Mouse (Mus musculus) neural tube, embryonic 13.5 days (tissue): ENCODE measurements around the gene Htr7. TPM values are rescaled to one million over a fixed set of nuclear protein-coding genes. Genes with fewer than 3 reads are reported as not detected.

Experiments
- ATAC-seq: fragments of 200-750 bp; cut with Nextera tagmentation; 2 replicates; pipeline ENCODE4 v1.8.0; 2017; ENCODE audit warnings: low read depth, mild to moderate bottlenecking, moderate TSS enrichment, moderate library complexity
- H3K27ac ChIP-seq: fragments of 300-500 bp; sonication (generic); replicated peaks from 2 replicates; pipeline ENCODE4 v1.5.1; 2015; ENCODE audit warnings: moderate library complexity, mild to moderate bottlenecking, inconsistent platforms
- H3K27me3 ChIP-seq: fragments of 300-500 bp; sonication (generic); 2 replicates; pipeline ENCODE4 v1.6.1; 2015; ENCODE audit warnings: mild to moderate bottlenecking, inconsistent platforms
- H3K36me3 ChIP-seq: fragments of 300-500 bp; sonication (generic); 2 replicates; pipeline ENCODE4 v1.6.1; 2015; ENCODE audit warnings: mild to moderate bottlenecking, inconsistent platforms
- H3K4me1 ChIP-seq: fragments of 300-500 bp; sonication (generic); replicated peaks from 2 replicates; pipeline ENCODE4 v1.6.1; 2015; ENCODE audit warnings: inconsistent platforms
- H3K4me2 ChIP-seq: fragments of 300-500 bp; sonication (generic); 2 replicates; pipeline ENCODE4 v1.6.1; 2015; ENCODE audit warnings: inconsistent platforms, mild to moderate bottlenecking, moderate library complexity
- H3K4me3 ChIP-seq: fragments of 300-500 bp; sonication (generic); 2 replicates; pipeline ENCODE4 v1.5.1; 2015; ENCODE audit warnings: mild to moderate bottlenecking, inconsistent platforms
- H3K9ac ChIP-seq: fragments of 300-500 bp; sonication (generic); 2 replicates; pipeline ENCODE4 v1.6.1; 2015; ENCODE audit warnings: moderate library complexity, mild to moderate bottlenecking, inconsistent platforms
- H3K9me3 ChIP-seq: fragments of 300-500 bp; sonication (generic); 2 replicates; pipeline ENCODE4 v1.6.1; 2016; ENCODE audit warnings: inconsistent platforms
- WGBS: fragments of 180-500 bp; shearing (Covaris S2); methylation state at CpG from one replicate; pipeline ENCODE4 v1.1.7; 2015; 5-methylcytosine and 5-hydroxymethylcytosine counted together
- polyA plus RNA-seq: library from polyadenylated mRNA; unstranded; fragments of >200 nt; fragmentation: Nextera tagmentation; extraction: Ambion mirVana; gene quantifications from 2 replicates; pipeline ENCODE4 v1.2.1, GENCODE M21; 2015

The Htr7 gene
- 17.2 and 18.9 TPM in 2 replicates for polyA plus RNA-seq

- ATAC-seq = peak; percentile 96
- H3K27me3 ChIP-seq = peaks cover 27% of the 10 kb centered on the region
- H3K9ac ChIP-seq = peak within 1 kb of the TSS; percentile 78
- peak within 1 kb of the TSS; percentile 65 for H3K4me2 ChIP-seq
- WGBS = under 1% methylated on average over 61 of the region's 86 CpGs
- H3K27ac ChIP-seq = peak within 1 kb of the TSS; percentile 75
- no peaks in the 10 kb centered on the region for H3K9me3 ChIP-seq
- no peaks in the 10 kb centered on the region for H3K36me3 ChIP-seq
- peak within 1 kb of the TSS; percentile 65 for H3K4me3 ChIP-seq
- H3K4me1 ChIP-seq = peaks cover 14% of the 10 kb centered on the region
Measured at GRCm38 (mm10) chr19:36057231-36057811, at the start of gene Htr7. Gene Htr7, minus strand, starts transcription at chr19:36057507.

GRCm38 (mm10) chr19:36103909-36104308, 46.6 kb upstream of the Htr7 start:
- Histone ChIP-seq H3K27me3 (no peaks in the 10 kb centered on the region), H3K27ac (no peak overlapping the region), H3K4me2 (no peak overlapping the region), H3K4me1 (no peaks in the 10 kb centered on the region), H3K9ac (no peak overlapping the region), H3K9me3 (no peaks in the 10 kb centered on the region), H3K4me3 (no peak overlapping the region), H3K36me3 (peaks cover 48% of the 10 kb centered on the region)
- WGBS = 92% methylated on average over 5 of the region's 5 CpGs
- no peak for ATAC-seq

- H3K9ac ChIP-seq = no peak overlapping the region
- H3K27me3 ChIP-seq = no peaks in the 10 kb centered on the region
- H3K4me2 ChIP-seq = no peak overlapping the region
- H3K4me1 ChIP-seq = no peaks in the 10 kb centered on the region
- no peak overlapping the region for H3K4me3 ChIP-seq
- peaks cover 89% of the 10 kb centered on the region for H3K36me3 ChIP-seq
- H3K9me3 ChIP-seq = no peaks in the 10 kb centered on the region
- no peak overlapping the region for H3K27ac ChIP-seq
- WGBS = 81% methylated on average over 7 of the region's 7 CpGs
- no peak for ATAC-seq
Measured at GRCm38 (mm10) chr19:36098916-36099315, 41.6 kb upstream of the Htr7 start.

- Histone ChIP-seq H3K36me3 (peaks cover 89% of the 10 kb centered on the region), H3K4me2 (no peak overlapping the region), H3K9me3 (no peaks in the 10 kb centered on the region), H3K4me3 (no peak overlapping the region), H3K27ac (no peak overlapping the region), H3K4me1 (no peaks in the 10 kb centered on the region), H3K9ac (no peak overlapping the region), H3K27me3 (no peaks in the 10 kb centered on the region)
- ATAC-seq = no peak
- 85% methylated on average over 1 of the region's 1 CpGs for WGBS
Measured at GRCm38 (mm10) chr19:36098265-36098664, 41.0 kb upstream of the Htr7 start.

GRCm38 (mm10) chr19:36097194-36097593, 39.9 kb upstream of the Htr7 start:
- ATAC-seq = no peak
- 87% methylated on average over 3 of the region's 3 CpGs for WGBS

GRCm38 (mm10) chr19:36090781-36091180, 33.5 kb upstream of the Htr7 start:
- H3K4me3 ChIP-seq = no peak overlapping the region
- H3K27me3 ChIP-seq = no peaks in the 10 kb centered on the region
- H3K9me3 ChIP-seq = no peaks in the 10 kb centered on the region
- peaks cover 69% of the 10 kb centered on the region for H3K36me3 ChIP-seq
- ATAC-seq = no peak
- H3K9ac ChIP-seq = no peak overlapping the region
- no peak overlapping the region for H3K27ac ChIP-seq
- WGBS = 54% methylated on average over 5 of the region's 5 CpGs
- no peak overlapping the region for H3K4me2 ChIP-seq
- H3K4me1 ChIP-seq = no peaks in the 10 kb centered on the region

More at GRCm38 (mm10) chr19:36097194-36097593, 39.9 kb upstream of the Htr7 start:
- H3K27me3 ChIP-seq = no peaks in the 10 kb centered on the region
- no peak overlapping the region for H3K9ac ChIP-seq
- no peaks in the 10 kb centered on the region for H3K4me1 ChIP-seq
- no peak overlapping the region for H3K4me2 ChIP-seq
- H3K36me3 ChIP-seq = peaks cover 88% of the 10 kb centered on the region
- no peak overlapping the region for H3K4me3 ChIP-seq
- no peaks in the 10 kb centered on the region for H3K9me3 ChIP-seq
- H3K27ac ChIP-seq = no peak overlapping the region

GRCm38 (mm10) chr19:36083262-36084225, 26.2 kb upstream of the Htr7 start, which contains the start of gene Rpp30:
Gene Rpp30, plus strand, starts transcription at chr19:36083716.
- peaks cover 7% of the 10 kb centered on the region for H3K36me3 ChIP-seq
- peak; percentile 97 for ATAC-seq
- H3K4me1 ChIP-seq = peaks cover 13% of the 10 kb centered on the region
- H3K4me3 ChIP-seq = peak within 1 kb of the TSS; percentile 86
- 2% methylated on average over 34 of the region's 34 CpGs for WGBS
- peaks cover 5% of the 10 kb centered on the region; the same call in 1 of the 2 replicates for H3K27me3 ChIP-seq
- peak within 1 kb of the TSS; percentile 85 for H3K9ac ChIP-seq
- peak within 1 kb of the TSS; percentile 76 for H3K27ac ChIP-seq
- H3K4me2 ChIP-seq = peak within 1 kb of the TSS; percentile 94
- no peaks in the 10 kb centered on the region for H3K9me3 ChIP-seq

GRCm38 (mm10) chr19:36082606-36083261, 25.4 kb upstream of the Htr7 start:
- H3K36me3 ChIP-seq = no peaks in the 10 kb centered on the region
- peak overlapping the region; percentile 85 for H3K9ac ChIP-seq
- peak; percentile 87 for ATAC-seq
- H3K4me1 ChIP-seq = peaks cover 13% of the 10 kb centered on the region
- H3K4me3 ChIP-seq = peak overlapping the region; percentile 86
- H3K27ac ChIP-seq = no peak overlapping the region
- H3K9me3 ChIP-seq = no peaks in the 10 kb centered on the region
- WGBS = 45% methylated on average over 7 of the region's 7 CpGs
- H3K4me2 ChIP-seq = peak overlapping the region; percentile 94
- H3K27me3 ChIP-seq = peaks cover 5% of the 10 kb centered on the region; the same call in 1 of the 2 replicates

GRCm38 (mm10) chr19:36062801-36063529, 5.7 kb upstream of the Htr7 start:
- H3K4me2 ChIP-seq = no peak overlapping the region
- peaks cover 9% of the 10 kb centered on the region; the same call in 1 of the 2 replicates for H3K27me3 ChIP-seq
- H3K4me1 ChIP-seq = no peaks in the 10 kb centered on the region
- WGBS = 73% methylated on average over 2 of the region's 2 CpGs
- H3K9ac ChIP-seq = no peak overlapping the region
- no peak overlapping the region for H3K27ac ChIP-seq
- no peaks in the 10 kb centered on the region for H3K36me3 ChIP-seq
- H3K4me3 ChIP-seq = no peak overlapping the region
- no peak; the same call in 1 of the 2 replicates for ATAC-seq
- no peaks in the 10 kb centered on the region for H3K9me3 ChIP-seq

- H3K36me3 ChIP-seq = no peaks in the 10 kb centered on the region
- H3K9ac ChIP-seq = peak overlapping the region; percentile 78
- H3K27me3 ChIP-seq = peaks cover 27% of the 10 kb centered on the region
- peak overlapping the region; percentile 65 for H3K4me3 ChIP-seq
- H3K4me2 ChIP-seq = peak overlapping the region; percentile 65
- H3K27ac ChIP-seq = peak overlapping the region; percentile 75
- peak; percentile 69 for ATAC-seq
- H3K4me1 ChIP-seq = peaks cover 14% of the 10 kb centered on the region
- WGBS = 8% methylated on average over 49 of the region's 49 CpGs
- no peaks in the 10 kb centered on the region for H3K9me3 ChIP-seq
Measured at GRCm38 (mm10) chr19:36056502-36057221, 645 bp downstream of the Htr7 start.

GRCm38 (mm10) chr19:36046046-36046445, 11.3 kb downstream of the Htr7 start:
- Histone ChIP-seq H3K4me1 (no peaks in the 10 kb centered on the region), H3K4me3 (no peak overlapping the region)
- 89% methylated on average over 7 of the region's 7 CpGs for WGBS

More at GRCm38 (mm10) chr19:36046046-36046445, 11.3 kb downstream of the Htr7 start:
- no peak for ATAC-seq
- no peaks in the 10 kb centered on the region for H3K27me3 ChIP-seq
- no peak overlapping the region for H3K9ac ChIP-seq
- H3K36me3 ChIP-seq = no peaks in the 10 kb centered on the region
- H3K9me3 ChIP-seq = no peaks in the 10 kb centered on the region
- no peak overlapping the region for H3K27ac ChIP-seq
- no peak overlapping the region for H3K4me2 ChIP-seq
